ENCODE assay signal across 14 mouse cellular contexts in the genomic region with DNA sequence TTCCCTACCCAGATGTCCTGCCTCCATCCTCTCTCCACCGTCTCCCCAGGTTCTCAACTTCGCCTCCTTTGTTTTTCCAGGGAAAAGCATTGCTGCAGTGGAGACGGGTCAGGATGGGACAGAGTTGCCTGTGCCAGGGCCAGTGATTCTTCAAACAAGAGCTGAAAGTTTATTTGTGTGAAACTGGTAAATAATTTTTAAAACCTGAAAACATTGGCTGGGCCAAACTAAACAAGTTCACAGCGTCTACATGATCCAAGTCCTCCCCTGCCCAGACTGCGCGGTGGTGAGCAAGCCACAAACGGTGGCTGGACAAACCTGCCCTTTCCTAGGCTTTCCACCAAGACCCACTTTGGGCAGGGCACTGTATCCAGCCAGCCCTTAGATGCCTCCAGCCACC.
"Had no signal": no experiment of that assay in that cellular context is flagged by ENCODE, and none has a peak within 500 bp of the region (broad histone marks: within the 10 kb centered on the region; RNA-seq: fewer than 3 reads in every experiment).

No protein-coding gene starts in this region.

- H3K27me3 ChIP-seq: limb, embryonic 13.5 days; liver, embryonic 15.5 days; neural tube, embryonic 12.5 days; stomach, embryonic 15.5 days had no signal

- H3K4me1 ChIP-seq: liver, embryonic 15.5 days had no signal

- H3K36me3 ChIP-seq: limb, embryonic 13.5 days; liver, embryonic 15.5 days; neural tube, embryonic 12.5 days; stomach, embryonic 15.5 days had no signal

- H3K9me3 ChIP-seq: limb, embryonic 13.5 days; liver, embryonic 15.5 days; midbrain, embryonic 10.5 days; neural tube, embryonic 12.5 days; stomach, embryonic 15.5 days had no signal

- H3K27ac ChIP-seq: limb, embryonic 13.5 days; liver, embryonic 15.5 days; midbrain, embryonic 10.5 days; neural tube, embryonic 12.5 days; stomach, embryonic 15.5 days had no signal

- H3K9ac ChIP-seq: limb, embryonic 13.5 days; liver, embryonic 15.5 days; neural tube, embryonic 12.5 days; stomach, embryonic 15.5 days had no signal

- DNase-seq: kidney, postnatal 14 days; layer of hippocampus, postnatal 36 days; left cerebral cortex, postnatal 4 days; lung, postnatal 36 days; midbrain, embryonic 14.5 days; retina, postnatal 1 day; right cerebral cortex, postnatal 4 days; thymus, postnatal 4 days had no signal

- H3K4me2 ChIP-seq: limb, embryonic 13.5 days; liver, embryonic 11.5 days; liver, embryonic 15.5 days; neural tube, embryonic 12.5 days; stomach, embryonic 15.5 days had no signal

- H3K4me3 ChIP-seq: limb, embryonic 13.5 days; liver, embryonic 15.5 days; midbrain, embryonic 10.5 days; neural tube, embryonic 12.5 days; stomach, embryonic 15.5 days had no signal
